Mouse (Mus musculus): ENCODE results near the gene Olfr323.

- TF ChIP-seq CTCF (IDR thresholded peaks at IDR 0.05; ENCODE audit: borderline replicate concordance, control insufficient read depth, extremely low read depth, insufficient read depth, low read length, poor library complexity) (no peak), POLR2A (IDR thresholded peaks at IDR 0.05; ENCODE audit: control insufficient read depth, extremely low read depth, insufficient read depth, low read length, poor library complexity) (no peak)
Observed at GRCm38 (mm10) chr11:58614526-58614925, 15.8 kb downstream of the Olfr323 start.

Data from thymus, adult 2 months (tissue).